In the genomic region with DNA sequence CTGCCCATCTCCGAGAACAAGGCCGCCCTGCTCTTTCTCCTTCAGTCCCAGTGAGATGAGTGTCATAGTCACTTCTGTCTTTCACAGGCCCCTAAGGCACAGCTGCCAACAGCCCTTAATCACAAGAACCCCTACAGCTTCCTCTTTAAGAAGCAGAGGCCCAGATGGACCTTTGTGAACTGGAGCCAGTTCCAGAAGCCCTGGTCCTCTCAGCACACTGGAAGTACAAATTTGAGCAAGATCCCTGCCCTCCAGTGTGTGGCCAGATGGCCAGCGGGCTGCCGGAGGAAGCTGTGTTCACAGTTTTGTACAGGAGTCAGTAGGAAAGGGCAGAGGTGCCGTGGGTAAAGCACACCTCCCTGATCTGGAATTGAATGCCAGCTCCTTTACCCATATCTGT, we compare ENCODE assay signal across 17 mouse cellular contexts.
DNase-seq lines count a peak whose midpoint lies in the region; ATAC-seq and TF ChIP-seq lines count a peak whose summit lies in the region.
"Had no signal": no experiment of that assay in that cellular context is flagged by ENCODE, and none has a peak within 500 bp of the region (broad histone marks: within the 10 kb centered on the region; RNA-seq: fewer than 3 reads in every experiment).

No protein-coding gene starts in this region.

- no peaks in the 10 kb centered on the region for H3K9me3 ChIP-seq in hindbrain, embryonic 10.5 days
- H3K9me3 ChIP-seq in hindbrain, embryonic 16.5 days (ENCODE audit: control insufficient read depth, low read length), result no peaks in the 10 kb centered on the region
- no peaks in the 10 kb centered on the region for H3K9me3 ChIP-seq in hindbrain, embryonic 13.5 days
- no peaks in the 10 kb centered on the region for H3K9me3 ChIP-seq in midbrain, embryonic 14.5 days (ENCODE audit: control insufficient read depth, low read length)
- H3K9me3 ChIP-seq: heart, embryonic 12.5 days; liver, embryonic 13.5 days; stomach, embryonic 15.5 days had no signal

- no peak for TF ChIP-seq POLR2A in cerebellum, adult 2 months (IDR thresholded peaks at IDR 0.05; ENCODE audit: borderline replicate concordance, insufficient read depth, low read length)

- no peak overlapping the region for H3K27ac ChIP-seq in cerebellum, adult 2 months (ENCODE audit: insufficient read depth, low read length)
- peak overlapping the region; percentile 67 for H3K27ac ChIP-seq in hindbrain, embryonic 10.5 days
- H3K27ac ChIP-seq in hindbrain, embryonic 16.5 days (ENCODE audit: low read depth, low read length), result no peak overlapping the region; the same call in 1 of the 2 replicates
- H3K27ac ChIP-seq in hindbrain, embryonic 13.5 days, result 0 out of 2 replicates have a peak overlapping the region, but pooled peaks have one; percentile 30
- H3K27ac ChIP-seq in midbrain, embryonic 14.5 days (replicated peaks; ENCODE audit: low read depth, low read length), result peak overlapping the region; percentile 55
- H3K27ac ChIP-seq: liver, embryonic 13.5 days; stomach, embryonic 15.5 days had no signal

- H3K4me1 ChIP-seq in cerebellum, adult 2 months (ENCODE audit: control insufficient read depth, insufficient read depth, low read length), result peaks cover 14% of the 10 kb centered on the region
- peaks cover 22% of the 10 kb centered on the region for H3K4me1 ChIP-seq in hindbrain, embryonic 10.5 days (replicated peaks)
- peaks cover 10% of the 10 kb centered on the region for H3K4me1 ChIP-seq in hindbrain, embryonic 16.5 days (ENCODE audit: control insufficient read depth, insufficient read depth, low read depth, low read length)
- H3K4me1 ChIP-seq in hindbrain, embryonic 13.5 days (replicated peaks), result peaks cover 23% of the 10 kb centered on the region
- H3K4me1 ChIP-seq in midbrain, embryonic 14.5 days (ENCODE audit: control insufficient read depth, insufficient read depth, low read length), result peaks cover 16% of the 10 kb centered on the region
- H3K4me1 ChIP-seq: liver, embryonic 13.5 days; stomach, embryonic 15.5 days had no signal

- H3K4me3 ChIP-seq in cerebellum, adult 2 months (replicated peaks; ENCODE audit: insufficient read depth, low read depth, low read length), result no peak overlapping the region
- no peak overlapping the region for H3K4me3 ChIP-seq in hindbrain, embryonic 10.5 days
- H3K4me3 ChIP-seq in hindbrain, embryonic 16.5 days (ENCODE audit: low read length), result no peak overlapping the region
- H3K4me3 ChIP-seq in hindbrain, embryonic 13.5 days, result no peak overlapping the region
- H3K4me3 ChIP-seq in midbrain, embryonic 14.5 days (replicated peaks; ENCODE audit: low read depth, low read length), result no peak overlapping the region
- H3K4me3 ChIP-seq: heart, embryonic 12.5 days; liver, embryonic 13.5 days; stomach, embryonic 15.5 days had no signal

- ATAC-seq in cerebellum, adult (ENCODE audit: insufficient number of reproducible peaks, low FRiP score, low TSS enrichment), result no peak
- ATAC-seq in hindbrain, embryonic 16.5 days, result no peak
- ATAC-seq in hindbrain, embryonic 13.5 days (ENCODE audit: low FRiP score), result no peak
- ATAC-seq in midbrain, embryonic 14.5 days (ENCODE audit: low FRiP score, low TSS enrichment), result no peak
- ATAC-seq: CD4-positive, CD25-positive, alpha-beta regulatory T cell, adult 4 months had no signal

- no peaks in the 10 kb centered on the region for H3K36me3 ChIP-seq in hindbrain, embryonic 10.5 days
- H3K36me3 ChIP-seq in hindbrain, embryonic 16.5 days (ENCODE audit: control insufficient read depth, insufficient read depth, low read length), result no peaks in the 10 kb centered on the region
- no peaks in the 10 kb centered on the region for H3K36me3 ChIP-seq in hindbrain, embryonic 13.5 days
- no peaks in the 10 kb centered on the region for H3K36me3 ChIP-seq in midbrain, embryonic 14.5 days (ENCODE audit: control insufficient read depth, insufficient read depth, low read length)
- H3K36me3 ChIP-seq: G1E; heart, embryonic 12.5 days; liver, embryonic 13.5 days; stomach, embryonic 15.5 days had no signal

- peak; percentile 15 to 24 for DNase-seq in cerebellum, adult 2 months
- no peak for DNase-seq in hindbrain, embryonic 10.5 days (ENCODE audit: low spot score)
- DNase-seq in midbrain, embryonic 14.5 days, result no peak
- DNase-seq in thymus, postnatal 0 days (ENCODE audit: low spot score), result no peak
- DNase-seq in adrenal gland, adult (ENCODE audit: inconsistent age in 2 of 2, low spot score in 1 of 2), result no peak
- DNase-seq: adrenal gland, adult 2 months; gastrocnemius, postnatal 25 days; kidney, postnatal 4 days; liver, embryonic 13.5 days; spleen, adult 18-20 months had no signal

- TF ChIP-seq CTCF in cerebellum, adult 2 months (IDR thresholded peaks at IDR 0.05; ENCODE audit: borderline replicate concordance, insufficient read depth, low read depth, low read length), result no peak

- H3K9ac ChIP-seq in hindbrain, embryonic 16.5 days (ENCODE audit: low read depth, low read length), result no peak overlapping the region
- no peak overlapping the region for H3K9ac ChIP-seq in hindbrain, embryonic 13.5 days
- no peak overlapping the region for H3K9ac ChIP-seq in midbrain, embryonic 14.5 days (replicated peaks; ENCODE audit: low read length)
- H3K9ac ChIP-seq: heart, embryonic 12.5 days; liver, embryonic 13.5 days; stomach, embryonic 15.5 days had no signal

- H3K4me2 ChIP-seq in hindbrain, embryonic 16.5 days (ENCODE audit: low read length), result no peak overlapping the region
- H3K4me2 ChIP-seq in hindbrain, embryonic 13.5 days, result no peak overlapping the region
- H3K4me2 ChIP-seq in midbrain, embryonic 14.5 days (ENCODE audit: low read length), result no peak overlapping the region
- H3K4me2 ChIP-seq: heart, embryonic 12.5 days; liver, embryonic 13.5 days; stomach, embryonic 15.5 days had no signal

- H3K27me3 ChIP-seq in cerebellum, adult 2 months (ENCODE audit: control insufficient read depth, insufficient read depth, low read length), result no peaks in the 10 kb centered on the region
- peaks cover 3% of the 10 kb centered on the region; the same call in 1 of the 2 replicates for H3K27me3 ChIP-seq in hindbrain, embryonic 10.5 days (ENCODE audit: insufficient read depth, poor library complexity, severe bottlenecking)
- H3K27me3 ChIP-seq in hindbrain, embryonic 16.5 days (replicated peaks; ENCODE audit: control insufficient read depth, insufficient read depth, low read length), result no peaks in the 10 kb centered on the region
- H3K27me3 ChIP-seq in hindbrain, embryonic 13.5 days, result no peaks in the 10 kb centered on the region
- no peaks in the 10 kb centered on the region for H3K27me3 ChIP-seq in midbrain, embryonic 14.5 days (ENCODE audit: control insufficient read depth, insufficient read depth, low read length)
- H3K27me3 ChIP-seq: heart, embryonic 12.5 days; liver, embryonic 13.5 days; stomach, embryonic 15.5 days had no signal

- WGBS in cerebellum, adult 2 months, result 66% methylated on average over 5 of the region's 5 CpGs
- 80% methylated on average over 5 of the region's 5 CpGs for WGBS in hindbrain, embryonic 10.5 days
- WGBS in hindbrain, embryonic 16.5 days, result 62% methylated on average over 5 of the region's 5 CpGs
- 69% methylated on average over 5 of the region's 5 CpGs for WGBS in hindbrain, embryonic 13.5 days
- WGBS in midbrain, embryonic 14.5 days, result 57% methylated on average over 5 of the region's 5 CpGs

Comparison
In these comparisons a context has a peak if more than half of its experiments do, and no peak if none do; other contexts are left out.
1. H3K27ac ChIP-seq: peak in hindbrain, embryonic 10.5 days (single experiment), hindbrain, embryonic 13.5 days (single experiment) and midbrain, embryonic 14.5 days (single experiment); none in cerebellum, adult 2 months (single experiment) and hindbrain, embryonic 16.5 days (single experiment).
2. DNase-seq: peak in cerebellum, adult 2 months (2 of 2); none in hindbrain, embryonic 10.5 days (single experiment), midbrain, embryonic 14.5 days (single experiment), thymus, postnatal 0 days (single experiment) and adrenal gland, adult (0 of 2).